Mouse (Mus musculus) testis, postnatal 10 days (tissue): ENCODE data around the gene Pkdrej.
"Not testable (repeated sequence)": the region's sequence is repeated elsewhere in the genome, so short reads cannot be mapped to it uniquely, and the experiment has no call there.

Experiments used
- DNase-seq: peaks from one replicate; pipeline ENCODE4 v3.0.0; 2021; ENCODE audit warnings: low spot score

Gene Pkdrej

GRCm38 (mm10) chr15:85809091-85809490, 12.4 kb downstream of the Pkdrej start:
- no peak for DNase-seq

GRCm38 (mm10) chr15:85808434-85808833, 13.1 kb downstream of the Pkdrej start:
- no peak for DNase-seq

- DNase-seq: no peak
Observed at GRCm38 (mm10) chr15:85808031-85808430, 13.5 kb downstream of the Pkdrej start.

- DNase-seq: no peak
Observed at GRCm38 (mm10) chr15:85807404-85807803, 14.1 kb downstream of the Pkdrej start.

- DNase-seq: no peak
Observed at GRCm38 (mm10) chr15:85806886-85807285, 14.6 kb downstream of the Pkdrej start.

- DNase-seq: no peak
Observed at GRCm38 (mm10) chr15:85802931-85803330, 18.6 kb downstream of the Pkdrej start.

GRCm38 (mm10) chr15:85798676-85799075, 22.9 kb downstream of the Pkdrej start:
- DNase-seq: no peak

GRCm38 (mm10) chr15:85795516-85795915, 26.0 kb downstream of the Pkdrej start:
- DNase-seq: no peak

GRCm38 (mm10) chr15:85792819-85793218, 28.7 kb downstream of the Pkdrej start:
- no peak for DNase-seq

GRCm38 (mm10) chr15:85791449-85791848, 30.1 kb downstream of the Pkdrej start:
- DNase-seq: no peak

GRCm38 (mm10) chr15:85788633-85789032, 32.9 kb downstream of the Pkdrej start:
- no peak for DNase-seq

GRCm38 (mm10) chr15:85788051-85788450, 33.5 kb downstream of the Pkdrej start:
- no peak for DNase-seq

GRCm38 (mm10) chr15:85787482-85787881, 34.1 kb downstream of the Pkdrej start:
- DNase-seq: no peak

GRCm38 (mm10) chr15:85786711-85787110, 34.8 kb downstream of the Pkdrej start:
- no peak for DNase-seq

GRCm38 (mm10) chr15:85784341-85784740, 37.2 kb downstream of the Pkdrej start:
- no peak for DNase-seq

- DNase-seq: no peak
Observed at GRCm38 (mm10) chr15:85783146-85783545, 38.4 kb downstream of the Pkdrej start.

GRCm38 (mm10) chr15:85778891-85779290, 42.6 kb downstream of the Pkdrej start:
- not testable (repeated sequence) for DNase-seq

GRCm38 (mm10) chr15:85776771-85777170, 44.8 kb downstream of the Pkdrej start:
- peak; percentile 60 for DNase-seq

GRCm38 (mm10) chr15:85776241-85776640, 45.3 kb downstream of the Pkdrej start:
- DNase-seq: peak; percentile 37

- DNase-seq: peak; percentile 19
Observed at GRCm38 (mm10) chr15:85775001-85775400, 46.5 kb downstream of the Pkdrej start.

- no peak for DNase-seq
Observed at GRCm38 (mm10) chr15:85774419-85774818, 47.1 kb downstream of the Pkdrej start.

GRCm38 (mm10) chr15:85772146-85772740, 49.3 kb downstream of the Pkdrej start:
- no peak for DNase-seq

GRCm38 (mm10) chr15:85771306-85772121, 50.0 kb downstream of the Pkdrej start:
- no peak for DNase-seq

- DNase-seq: no peak
Observed at GRCm38 (mm10) chr15:85768991-85769390, 52.5 kb downstream of the Pkdrej start.
